Mouse (Mus musculus): ENCODE measurements at regions not wholly inside any gene's neighbourhood (a gene's known extent, or its start where the extent isn't known, plus 50 kb on each side); places are given as distances from the start of the nearest gene placed in this dataset.

- DNase-seq, result peak; percentile 62
Observed at GRCm38 (mm10) chr10:67729271-67729670, 180.5 kb upstream of the Ado start.

DNA sequence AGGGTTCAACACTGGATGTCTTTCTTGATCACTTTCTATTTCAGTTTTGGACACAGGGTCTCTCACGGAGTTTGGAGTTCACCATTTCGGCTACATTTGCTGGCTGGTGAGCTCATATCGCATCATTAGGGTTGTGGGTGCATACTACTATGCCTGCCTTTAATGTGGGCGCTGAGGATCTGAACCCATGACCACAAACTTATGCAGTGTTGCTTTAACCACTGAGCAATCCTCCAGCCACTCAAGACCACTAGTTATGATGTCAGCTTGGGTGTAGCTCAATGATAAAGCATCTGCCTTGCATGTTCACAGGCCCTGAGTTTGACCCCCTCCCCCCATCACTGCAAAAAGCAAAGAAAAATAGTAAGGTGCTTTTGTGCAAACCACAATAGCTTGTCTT, 178.8 kb upstream of the Ado start:
- no peak for DNase-seq

GRCm38 (mm10) chr10:67726796-67727195, 178.0 kb upstream of the Ado start:
- DNase-seq, result no peak

DNA sequence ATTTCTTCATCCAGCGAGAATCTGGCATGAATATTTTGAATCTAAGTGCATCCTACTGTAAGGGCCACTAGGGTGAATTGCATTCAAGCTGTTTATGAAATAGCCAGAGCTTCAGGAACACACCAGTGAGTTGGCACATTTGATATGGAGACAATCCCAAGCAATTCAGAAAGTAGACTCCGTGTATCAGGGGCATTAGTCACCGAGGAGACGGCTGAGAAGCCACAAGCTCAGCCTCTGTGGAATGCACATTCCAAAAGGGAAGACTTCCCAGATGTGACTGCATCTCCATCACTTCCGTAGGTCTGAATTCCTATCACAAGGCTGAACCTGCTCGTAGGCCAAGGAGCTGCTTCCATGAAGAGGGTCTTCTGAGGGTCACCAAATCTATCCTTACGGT, 177.6 kb upstream of the Ado start:
- DNase-seq, result no peak

DNA sequence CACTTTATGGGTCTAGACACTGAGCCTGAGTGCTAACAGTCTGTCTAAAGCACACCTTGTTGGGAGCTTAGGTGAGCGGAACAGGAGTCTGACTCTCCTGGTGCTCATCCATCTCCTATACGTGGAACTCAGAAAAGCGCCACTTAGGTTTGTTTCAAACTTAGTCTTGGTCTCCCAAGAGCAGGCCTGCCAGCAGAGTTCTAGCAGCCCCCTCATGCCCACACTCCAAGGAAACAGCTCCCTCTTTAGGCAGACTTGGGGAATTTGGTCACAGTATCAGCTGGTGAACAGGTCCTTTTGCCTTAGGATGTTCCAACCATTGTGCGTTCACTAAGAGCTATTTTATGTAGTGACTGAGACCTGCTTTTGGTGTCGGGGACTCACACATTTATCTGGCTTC, 173.0 kb upstream of the Ado start:
- DNase-seq, result peak; percentile 57

GRCm38 (mm10) chr10:67717506-67717905, 168.8 kb upstream of the Ado start:
- DNase-seq, result no peak

- DNase-seq, result no peak
Observed at GRCm38 (mm10) chr10:67715046-67715445, 166.3 kb upstream of the Ado start.

DNA sequence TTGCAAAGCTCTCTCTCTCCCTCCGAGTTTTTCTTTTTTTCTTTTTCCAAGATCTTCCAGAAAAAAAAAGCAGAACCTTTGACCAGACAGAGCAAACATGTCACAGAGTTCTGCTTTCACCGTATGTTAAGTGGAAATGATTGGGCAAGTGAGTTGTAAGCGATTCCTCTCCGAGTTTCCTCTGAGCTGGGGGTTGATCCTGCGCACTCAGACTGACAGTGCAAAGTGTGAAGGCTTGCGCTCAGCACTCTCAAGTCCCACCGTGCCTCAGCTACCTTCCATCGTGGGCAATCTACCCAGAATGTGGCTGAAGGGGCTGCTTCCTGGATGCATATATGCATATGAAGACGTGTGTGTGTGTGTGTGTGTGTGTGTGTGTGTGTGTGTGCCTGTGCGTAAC, 164.3 kb upstream of the Ado start:
- no peak for DNase-seq

GRCm38 (mm10) chr10:67712665-67713064, 163.9 kb upstream of the Ado start:
- no peak for DNase-seq

- no peak for DNase-seq
Observed at GRCm38 (mm10) chr10:67711961-67712360, 163.2 kb upstream of the Ado start.

DNA sequence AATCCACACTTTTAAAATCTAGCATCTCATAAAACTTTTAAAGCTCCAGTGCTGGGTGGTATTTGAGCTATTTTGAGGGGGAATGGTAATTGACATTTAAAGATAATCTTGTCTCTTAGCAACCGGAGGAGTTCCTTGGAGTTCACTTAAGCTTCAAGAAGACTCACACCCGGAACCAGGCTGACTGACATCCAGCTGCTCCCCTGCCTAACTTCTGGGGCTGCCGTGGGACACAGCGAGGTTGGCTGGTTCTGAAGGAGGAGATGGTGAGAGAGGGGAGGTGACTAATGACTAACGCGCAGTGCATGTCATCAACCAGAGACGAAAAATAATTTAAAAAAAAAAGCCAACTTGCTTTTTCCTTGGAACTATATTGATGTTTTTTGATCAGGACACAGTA, 157.7 kb upstream of the Ado start:
- DNase-seq, result no peak

- no peak for DNase-seq
Observed at GRCm38 (mm10) chr10:67702783-67703455, 154.2 kb upstream of the Ado start.

DNA sequence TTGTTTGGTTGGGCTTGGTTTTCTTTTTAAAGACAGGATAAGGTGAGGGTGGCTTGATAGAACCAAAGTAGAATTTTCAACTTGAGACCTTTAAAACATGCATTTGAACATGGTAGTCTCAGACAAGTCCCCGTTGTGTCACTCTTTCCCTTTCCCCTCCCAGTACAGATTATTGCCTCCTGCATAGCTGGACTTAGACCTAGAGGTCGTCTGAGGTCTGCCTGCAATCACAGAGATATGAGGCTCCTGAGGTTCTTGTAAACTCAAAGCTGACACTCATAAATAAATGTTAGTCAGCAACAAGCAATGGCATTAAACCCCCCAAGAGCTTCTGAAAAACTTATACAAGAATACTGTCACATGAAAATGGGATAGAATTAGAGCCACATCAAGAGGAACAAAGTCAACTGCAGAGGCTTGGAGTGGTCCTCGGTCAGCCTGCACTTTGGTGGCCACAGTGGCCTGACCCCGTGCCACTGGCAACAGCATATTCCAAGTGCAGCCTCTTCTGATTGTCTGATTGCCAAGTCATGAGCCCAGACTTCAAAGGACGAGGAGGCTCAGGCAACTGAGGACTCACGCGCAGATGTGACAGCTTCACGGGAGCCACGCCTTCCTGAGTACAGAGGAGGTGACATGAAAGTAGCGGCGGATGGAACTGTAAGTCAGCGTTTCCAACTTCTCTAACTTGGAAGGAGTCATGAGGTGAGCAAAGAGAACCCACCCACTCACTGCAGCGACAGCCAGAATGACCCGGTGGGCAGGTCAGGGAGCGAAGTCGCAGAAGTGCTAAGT, 148.8 kb upstream of the Ado start:
- DNase-seq, result no peak

GRCm38 (mm10) chr10:67695891-67696853, 147.4 kb upstream of the Ado start:
- no peak for DNase-seq

GRCm38 (mm10) chr10:67694751-67695150, 146.0 kb upstream of the Ado start:
- DNase-seq, result no peak

DNA sequence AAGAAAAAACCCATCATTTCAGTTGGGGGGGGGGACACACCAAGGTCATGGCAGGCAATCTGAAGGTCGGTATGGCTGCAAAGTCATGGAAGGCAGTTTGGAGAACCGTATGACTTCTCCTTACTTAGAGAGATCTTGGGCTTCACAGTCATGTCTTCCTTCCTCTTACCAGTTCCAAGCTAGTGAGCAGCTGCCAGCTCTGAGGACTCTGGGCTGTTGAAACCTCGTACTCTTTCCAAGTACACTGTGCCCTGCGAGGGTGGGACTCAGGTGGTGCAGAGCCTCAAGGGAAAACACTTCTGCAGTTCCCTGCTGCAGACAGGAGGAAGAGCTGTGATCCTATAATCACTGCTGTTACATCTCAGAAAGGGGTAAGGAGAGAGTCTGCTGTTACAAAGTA, 144.8 kb upstream of the Ado start:
- DNase-seq, result no peak

DNA sequence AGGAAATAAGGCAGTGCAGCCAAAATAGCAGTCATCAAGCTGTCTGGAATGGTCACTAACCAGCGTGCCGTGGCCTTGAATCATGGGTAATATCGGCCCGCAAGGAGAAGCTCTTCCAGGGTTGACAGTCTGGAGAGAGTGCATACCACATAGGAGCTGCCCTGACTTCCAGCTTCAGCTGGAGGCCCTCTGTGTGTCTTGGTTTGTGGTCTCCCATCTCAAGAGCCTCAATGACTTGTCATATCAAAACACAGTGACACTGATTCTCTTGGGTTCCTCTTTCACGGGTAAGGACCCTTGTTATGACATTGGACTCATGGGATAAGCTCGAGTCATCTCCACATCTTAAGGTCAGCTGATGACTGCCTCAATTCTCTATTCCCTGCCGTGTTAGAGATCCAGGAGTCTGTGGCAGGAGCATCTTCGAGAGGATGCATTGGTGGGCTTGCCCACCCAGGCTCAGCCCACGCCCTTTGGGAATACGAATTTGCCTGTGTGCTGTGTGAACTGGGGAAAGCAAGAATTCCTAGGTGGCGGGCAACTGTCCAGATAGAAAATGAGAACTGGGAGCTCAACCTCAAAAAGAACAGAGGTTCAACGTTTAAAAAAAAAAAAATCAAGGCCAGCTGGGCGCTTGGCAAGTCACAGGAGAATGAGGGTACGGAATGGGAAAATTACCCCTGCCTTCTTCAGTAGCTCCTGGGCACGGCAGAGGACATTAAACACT, 141.4 kb upstream of the Ado start:
- no peak for DNase-seq

DNA sequence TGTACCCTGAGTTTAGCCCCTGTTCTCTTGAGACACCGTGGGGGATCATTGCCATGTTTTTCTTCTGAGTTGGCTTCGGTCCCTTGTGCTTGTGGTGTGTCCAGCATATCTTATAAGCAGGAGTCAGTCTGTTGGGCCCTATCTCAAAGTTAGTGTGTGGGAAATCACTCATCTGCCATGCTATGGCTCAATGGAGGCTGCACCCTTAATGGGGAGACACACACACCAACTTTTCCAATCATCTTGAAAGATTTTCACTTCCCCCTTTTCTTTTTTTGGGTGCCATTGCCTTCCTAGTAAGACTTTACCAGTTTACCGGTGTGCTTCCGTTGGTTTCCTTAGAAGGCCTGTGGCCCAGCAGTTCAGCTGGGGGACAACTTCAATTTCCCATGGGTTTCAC, 130.6 kb upstream of the Ado start:
- no peak for DNase-seq

GRCm38 (mm10) chr10:67673450-67673849, 124.7 kb upstream of the Ado start:
- DNase-seq, result no peak

DNA sequence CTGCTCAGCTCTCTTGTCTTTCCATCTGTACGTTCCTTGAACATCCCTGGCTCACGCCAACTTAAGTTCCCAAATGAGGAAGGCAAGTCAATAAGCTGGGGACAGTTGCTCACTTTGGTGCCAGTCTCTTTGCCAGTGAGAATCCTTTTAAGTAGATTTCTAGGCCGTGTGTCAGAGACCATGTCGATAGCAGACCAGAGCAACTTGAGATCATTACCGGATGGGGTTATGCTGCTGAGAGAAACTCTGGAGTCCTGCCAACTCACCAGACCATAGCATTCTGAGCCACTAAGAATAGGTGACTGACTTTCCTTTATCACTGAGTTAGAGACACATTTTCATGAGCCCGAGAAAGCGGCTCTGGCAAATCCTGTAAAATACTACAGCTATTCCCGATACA, 123.5 kb upstream of the Ado start:
- no peak for DNase-seq

DNA sequence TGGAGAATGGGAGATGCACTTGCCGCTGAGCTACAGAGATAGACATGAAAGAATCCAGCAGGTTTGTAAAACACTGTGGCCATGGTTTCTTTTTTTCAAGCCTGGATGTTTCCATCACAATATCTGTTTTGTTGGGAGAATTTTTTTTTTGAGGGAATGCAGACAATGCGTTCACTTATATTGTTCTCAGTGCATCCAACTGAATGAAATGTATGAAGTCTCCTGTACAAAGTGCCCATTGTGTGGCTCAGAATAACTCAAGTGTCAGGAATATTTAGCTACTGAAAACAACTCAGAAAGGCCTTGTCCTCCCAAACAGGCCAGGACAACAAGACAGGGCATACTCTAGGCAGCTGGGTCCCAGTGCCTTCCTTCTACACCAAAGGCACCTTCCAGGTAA, 120.3 kb upstream of the Ado start:
- no peak for DNase-seq

- DNase-seq, result no peak
Observed at GRCm38 (mm10) chr10:67663028-67663427, 114.3 kb upstream of the Ado start.

DNA sequence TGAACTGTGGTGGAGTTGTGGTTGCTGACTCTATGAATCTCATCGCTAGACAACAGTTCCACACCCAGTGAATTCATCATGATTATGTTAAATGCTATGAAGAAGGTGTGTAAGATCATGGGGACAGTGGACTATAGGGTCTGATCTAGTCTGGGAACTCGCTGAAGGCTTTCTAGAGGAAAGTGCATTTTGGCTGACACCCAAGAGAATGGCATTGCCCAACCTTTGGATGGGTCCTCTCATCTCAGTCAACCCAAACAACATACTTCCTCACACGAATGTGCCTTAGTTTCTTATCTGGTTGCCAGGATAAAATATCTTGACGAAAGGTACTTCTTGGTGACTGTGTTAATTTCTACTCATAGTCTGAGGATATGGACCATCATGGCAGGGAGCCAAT, 112.9 kb upstream of the Ado start:
- no peak for DNase-seq
